Mouse (Mus musculus): ENCODE data around the gene Olfr110.

DNA sequence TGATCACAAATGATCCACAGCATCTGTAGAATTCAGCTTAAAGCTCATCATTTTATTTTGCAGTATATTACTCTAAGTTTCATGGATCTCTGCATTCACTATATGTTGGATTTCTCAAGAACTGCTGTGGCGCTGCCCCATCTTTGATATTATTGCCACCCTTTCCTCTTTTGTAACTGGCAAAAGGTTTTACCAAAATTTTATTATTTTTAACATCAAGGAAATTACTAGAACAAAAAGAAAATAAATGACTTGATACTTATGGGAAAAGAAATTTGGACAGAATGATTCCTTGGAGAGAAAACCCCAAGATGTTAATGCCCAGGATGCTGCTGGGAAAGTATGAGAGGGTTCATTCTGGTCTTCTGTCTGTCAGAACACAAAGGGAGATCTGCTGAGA, 33.7 kb upstream of the Olfr110 start, which contains the start of gene Olfr109:
- TF ChIP-seq CTCF (conservative IDR thresholded peaks at IDR 0.05; ENCODE audit: low read length) (no peak), NANOG (IDR thresholded peaks at IDR 0.05; ENCODE audit: borderline replicate concordance, low read length) (no peak), POU5F1 (IDR thresholded peaks at IDR 0.05; ENCODE audit: borderline replicate concordance, low read length) (no peak)
